Mouse (Mus musculus) macrophage (primary cell): ENCODE results near the gene Pebp1. TPM values are rescaled to one million over a fixed set of nuclear protein-coding genes. Genes with fewer than 3 reads are reported as not detected.
"Not testable (repeated sequence)": the region's sequence is repeated elsewhere in the genome, so short reads cannot be mapped to it uniquely, and the experiment has no call there.

Experiments used
- H3K27ac ChIP-seq: fragments of 350-480 bp; formaldehyde crosslinking; 2 replicates; pipeline ENCODE4 v1.9.0; 2021
- H3K36me3 ChIP-seq: fragments of 350-480 bp; formaldehyde crosslinking; 2 replicates; pipeline ENCODE4 v1.9.0; 2021; ENCODE audit errors: inconsistent target
- H3K4me3 ChIP-seq: fragments of 350-480 bp; formaldehyde crosslinking; 2 replicates; pipeline ENCODE4 v1.9.0; 2021; ENCODE audit errors: inconsistent target
- H3K79me2 ChIP-seq: fragments of 350-480 bp; formaldehyde crosslinking; 2 replicates; pipeline ENCODE4 v1.9.0; 2021; ENCODE audit errors: inconsistent target
- WGBS: methylation state at CpG from one replicate; pipeline ENCODE4 v1.1.7; 2026; ENCODE audit warnings: inconsistent platforms; ENCODE audit not compliant: missing documents; 5-methylcytosine and 5-hydroxymethylcytosine counted together
- polyA plus RNA-seq: library from polyadenylated mRNA; stranded (reverse); fragments of 250-400 nt; gene quantifications from 3 replicates; pipeline ENCODE4 v1.2.4, GENCODE M21; 2018; ENCODE audit warnings: inconsistent platforms

Pebp1 gene
- polyA plus RNA-seq, 1 experiment from 2014 or later = 88.4 TPM

DNA sequence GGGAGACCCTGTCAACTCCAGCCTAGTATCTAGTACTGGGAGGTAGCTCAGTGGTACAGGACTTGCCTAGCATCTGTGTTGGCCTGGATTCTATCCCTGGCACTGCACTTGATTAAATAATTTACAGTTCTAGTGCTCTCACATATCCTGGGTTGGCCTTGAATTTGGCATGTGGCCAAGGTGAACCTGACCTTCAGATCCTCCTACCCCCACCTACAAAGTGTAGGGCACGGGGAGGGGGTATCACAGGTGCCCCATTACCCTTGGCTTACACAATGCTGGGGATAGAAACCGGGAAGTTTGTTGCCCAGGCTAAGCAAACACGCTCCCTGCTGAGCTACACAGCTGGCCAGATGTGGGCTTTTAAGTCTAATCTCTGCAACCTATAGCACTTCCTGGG, 15.5 kb upstream of the Pebp1 start:
- H3K79me2 ChIP-seq = no peaks in the 10 kb centered on the region
- no peaks in the 10 kb centered on the region for H3K36me3 ChIP-seq
- WGBS = 81% methylated on average over 3 of the region's 3 CpGs
- H3K27ac ChIP-seq = no peak overlapping the region
- H3K4me3 ChIP-seq = no peak overlapping the region

DNA sequence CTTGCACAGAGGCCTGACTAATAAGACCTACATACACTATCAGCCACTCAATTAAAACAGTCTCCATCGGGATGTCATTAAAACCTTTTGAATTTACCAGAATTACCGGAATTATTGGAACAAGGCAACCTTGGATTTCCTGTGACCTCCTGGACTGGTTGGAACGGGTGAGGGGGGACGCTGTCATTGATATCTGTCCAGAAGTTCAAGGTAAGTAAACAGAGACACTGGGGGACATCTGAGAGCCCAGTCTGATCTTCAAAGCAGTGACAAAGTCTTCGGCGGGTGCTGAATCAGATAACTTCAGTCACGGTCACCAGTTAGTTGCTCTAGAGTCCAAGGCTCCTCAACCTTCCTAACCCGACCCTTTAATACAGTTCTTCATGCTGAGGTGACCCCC, 7.6 kb upstream of the Pebp1 start:
- H3K79me2 ChIP-seq = no peaks in the 10 kb centered on the region
- 96% methylated on average over 8 of the region's 8 CpGs for WGBS
- no peak overlapping the region for H3K27ac ChIP-seq
- H3K4me3 ChIP-seq = no peak overlapping the region
- H3K36me3 ChIP-seq = no peaks in the 10 kb centered on the region

DNA sequence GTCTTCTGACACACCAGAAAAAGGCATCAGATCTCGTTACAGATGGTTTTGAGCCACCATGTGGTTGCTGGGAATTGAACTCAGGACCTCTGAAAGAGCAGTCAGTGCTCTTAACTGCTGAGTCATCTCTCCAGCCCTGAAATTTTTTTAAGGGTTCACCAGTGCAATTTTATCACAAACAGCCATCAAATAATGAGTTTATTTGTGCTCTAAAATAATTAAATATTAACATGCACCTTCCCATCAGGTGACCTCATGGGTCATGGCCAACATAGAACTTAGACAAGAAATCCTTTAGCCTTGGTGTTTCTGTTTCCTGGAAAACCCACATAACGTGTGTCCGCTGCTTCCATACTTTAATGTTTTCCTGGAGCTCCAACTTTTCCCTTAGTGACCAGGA, 6.4 kb upstream of the Pebp1 start:
- not testable (repeated sequence) for H3K27ac ChIP-seq, H3K36me3 ChIP-seq, H3K79me2 ChIP-seq, H3K4me3 ChIP-seq
- 73% methylated on average over 3 of the region's 3 CpGs for WGBS

DNA sequence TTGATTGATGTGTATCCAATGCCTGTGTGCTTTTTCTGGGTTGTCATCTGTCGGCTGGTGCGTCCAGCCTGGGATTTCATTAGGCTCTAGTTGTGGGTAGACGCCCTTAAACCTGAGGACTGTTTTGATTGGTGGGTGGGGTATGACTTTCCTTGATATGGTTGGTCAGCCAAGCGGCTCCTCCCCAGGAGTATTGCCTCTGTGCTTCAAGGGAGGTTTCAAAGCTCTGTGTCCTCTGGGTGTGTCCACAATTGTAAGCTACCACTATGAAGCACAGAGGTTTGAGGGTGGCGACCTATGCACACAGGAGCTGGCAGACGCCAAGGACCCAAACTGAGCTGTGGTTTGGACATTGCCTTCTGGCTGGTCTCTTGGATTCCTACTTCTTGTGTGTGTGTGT, 5.1 kb upstream of the Pebp1 start:
- no peak overlapping the region for H3K4me3 ChIP-seq
- 87% methylated on average over 6 of the region's 6 CpGs for WGBS
- H3K27ac ChIP-seq = no peak overlapping the region
- H3K36me3 ChIP-seq = no peaks in the 10 kb centered on the region
- no peaks in the 10 kb centered on the region for H3K79me2 ChIP-seq

DNA sequence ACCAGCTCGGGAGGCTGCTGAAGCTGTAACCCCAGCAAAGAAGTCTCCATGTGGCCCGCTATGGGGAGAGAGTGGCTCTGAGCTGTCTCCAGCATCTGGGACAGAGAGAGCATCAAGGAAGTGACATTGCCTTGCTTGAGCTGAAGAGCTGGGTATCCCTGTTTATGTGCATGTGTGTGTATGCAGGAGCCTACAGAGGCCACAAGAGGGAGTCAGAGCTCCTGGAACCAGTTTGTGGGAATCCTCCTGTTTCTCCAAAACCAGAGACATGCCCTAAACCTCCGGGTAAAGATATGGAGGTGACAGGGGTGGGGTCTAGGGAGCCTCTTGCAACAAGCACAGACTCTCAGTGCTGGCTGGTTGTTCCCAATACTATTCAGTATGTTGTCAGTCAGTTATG, 3.9 kb upstream of the Pebp1 start:
- no peak overlapping the region for H3K4me3 ChIP-seq
- H3K36me3 ChIP-seq = no peaks in the 10 kb centered on the region
- H3K79me2 ChIP-seq = peaks cover 9% of the 10 kb centered on the region
- no peak overlapping the region for H3K27ac ChIP-seq
- 97% methylated on average over 3 of the region's 3 CpGs for WGBS

DNA sequence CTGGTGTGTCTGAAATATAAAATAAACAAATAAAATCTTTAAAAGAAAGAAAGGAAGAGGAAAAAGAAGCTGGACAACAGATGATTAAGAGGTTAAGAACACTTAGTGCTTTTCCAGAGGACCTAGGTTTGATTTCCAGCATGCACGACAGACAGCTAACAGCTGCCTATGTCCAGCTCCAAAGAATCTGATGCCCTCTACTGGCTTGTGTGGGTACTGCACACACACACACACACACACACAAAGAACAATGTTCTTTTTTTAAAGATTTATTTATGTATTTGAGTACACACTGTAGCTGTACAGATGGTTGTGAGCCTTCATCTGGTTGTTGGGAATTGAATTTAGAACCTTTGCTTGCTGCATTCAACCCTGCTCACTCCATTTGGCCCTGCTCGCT, 2.7 kb upstream of the Pebp1 start:
- no peak overlapping the region for H3K4me3 ChIP-seq
- no peak overlapping the region for H3K27ac ChIP-seq
- no peaks in the 10 kb centered on the region for H3K36me3 ChIP-seq
- WGBS = 96% methylated on average over 2 of the region's 2 CpGs
- H3K79me2 ChIP-seq = peaks cover 13% of the 10 kb centered on the region

DNA sequence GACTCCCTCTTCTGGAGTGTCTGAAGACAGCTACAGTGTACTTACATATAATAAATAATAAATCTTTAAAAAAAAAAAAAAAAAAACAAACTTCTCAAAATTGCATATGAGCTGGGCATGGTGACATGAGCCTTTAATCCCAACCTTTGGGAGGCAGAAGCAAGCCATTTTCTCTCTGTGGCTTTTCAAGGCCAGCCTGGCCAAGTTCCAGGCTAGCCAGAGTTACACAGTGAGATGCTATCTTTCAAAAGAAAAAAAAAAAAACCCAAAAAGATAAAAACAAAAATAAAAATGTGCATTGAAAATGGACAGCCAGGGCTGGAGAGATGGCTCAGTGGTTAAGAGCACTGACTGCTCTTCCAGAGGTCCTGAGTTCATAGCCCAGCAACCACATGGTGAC, 2.2 kb upstream of the Pebp1 start:
- Histone ChIP-seq H3K27ac (no peak overlapping the region), H3K79me2 (peaks cover 13% of the 10 kb centered on the region), H3K36me3 (no peaks in the 10 kb centered on the region), H3K4me3 (no peak overlapping the region)

DNA sequence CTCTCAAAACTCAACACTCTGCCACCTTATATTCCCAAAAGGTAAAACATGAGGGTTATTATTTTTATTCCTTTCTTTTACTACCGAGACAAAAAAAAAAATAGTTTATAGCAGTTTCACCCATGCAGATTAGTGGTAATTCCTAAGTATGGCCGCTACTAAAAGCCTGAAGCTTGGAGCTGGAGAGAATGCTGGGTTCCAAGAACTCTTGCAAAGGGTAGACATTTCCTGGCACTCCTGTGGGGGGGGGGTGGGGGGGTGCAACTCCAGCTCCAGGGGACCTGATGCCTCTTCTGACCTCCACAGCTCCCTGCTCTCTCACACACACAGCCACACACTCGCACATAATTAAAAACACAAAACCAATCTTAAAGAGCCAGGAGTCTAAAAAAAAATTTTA, 1.1 kb downstream of the Pebp1 start:
- Histone ChIP-seq H3K27ac (no peak overlapping the region), H3K36me3 (peaks cover 6% of the 10 kb centered on the region; the same call in 1 of the 2 replicates), H3K79me2 (peaks cover 13% of the 10 kb centered on the region), H3K4me3 (peak overlapping the region; percentile 89)
- 51% methylated on average over 3 of the region's 3 CpGs for WGBS

DNA sequence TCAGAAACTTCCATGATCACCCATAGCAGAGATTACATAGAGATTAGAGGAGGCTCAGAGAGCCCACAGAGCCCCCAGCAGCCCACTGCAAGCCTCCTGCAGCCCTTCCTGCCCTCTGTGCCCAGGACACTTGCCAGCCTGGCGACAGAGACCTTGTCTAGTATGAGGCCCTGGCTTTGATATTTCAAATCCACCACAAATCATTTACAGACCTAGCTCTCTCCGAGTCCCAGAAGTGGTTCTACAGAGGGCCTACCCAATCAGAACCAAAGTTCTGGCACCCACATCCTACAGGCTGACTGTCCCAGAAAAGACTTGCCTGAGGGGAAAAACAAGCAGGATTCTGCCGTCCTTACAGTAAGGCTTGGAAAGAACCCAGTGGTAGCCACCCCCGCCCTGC, 2.2 kb downstream of the Pebp1 start:
- 100% methylated on average over 1 of the region's 4 CpGs for WGBS
- Histone ChIP-seq H3K4me3 (no peak overlapping the region), H3K27ac (no peak overlapping the region), H3K79me2 (peaks cover 13% of the 10 kb centered on the region), H3K36me3 (peaks cover 6% of the 10 kb centered on the region; the same call in 1 of the 2 replicates)

DNA sequence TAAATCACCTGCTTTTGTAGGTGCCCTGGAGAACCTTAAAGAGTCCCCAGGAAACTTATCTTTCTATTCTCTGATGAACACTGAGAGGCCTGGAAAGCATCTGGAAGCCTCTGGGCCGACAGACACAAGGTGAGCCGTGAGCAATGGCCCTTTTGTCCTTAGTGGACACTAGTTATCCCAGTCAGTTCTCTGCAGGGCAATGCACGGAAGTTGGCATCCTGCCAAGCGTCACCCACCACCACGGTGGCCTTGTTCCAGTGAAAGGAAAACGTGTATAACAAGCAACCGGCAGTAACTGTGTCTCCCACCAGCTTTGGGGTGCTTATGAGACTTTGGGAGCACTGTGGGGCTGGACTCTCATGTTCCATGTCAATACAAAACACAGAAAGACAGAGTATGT, 2.7 kb downstream of the Pebp1 start:
- Histone ChIP-seq H3K36me3 (peaks cover 6% of the 10 kb centered on the region; the same call in 1 of the 2 replicates), H3K27ac (no peak overlapping the region), H3K4me3 (no peak overlapping the region), H3K79me2 (peaks cover 13% of the 10 kb centered on the region)
- 87% methylated on average over 7 of the region's 7 CpGs for WGBS

DNA sequence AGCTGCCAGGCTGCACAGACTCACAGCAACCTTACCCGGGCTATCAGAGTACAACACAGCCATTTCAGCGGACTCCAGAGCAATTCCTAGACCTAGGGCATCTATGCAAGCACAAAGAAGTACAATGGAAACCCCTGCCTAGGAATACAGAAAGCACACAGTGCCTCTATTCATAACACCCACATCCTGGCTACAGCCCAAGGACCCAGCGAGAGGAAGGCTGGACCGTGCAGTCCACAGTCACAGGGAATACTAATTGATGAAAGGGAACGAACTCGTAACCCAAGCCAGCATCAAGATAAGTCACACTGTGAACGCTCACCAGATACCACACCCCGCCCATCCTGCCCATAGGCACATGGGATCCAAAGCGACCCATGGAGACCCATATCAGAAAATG, 3.4 kb downstream of the Pebp1 start:
- Histone ChIP-seq H3K79me2 (peaks cover 13% of the 10 kb centered on the region), H3K27ac (no peak overlapping the region), H3K4me3 (no peak overlapping the region), H3K36me3 (peaks cover 6% of the 10 kb centered on the region; the same call in 1 of the 2 replicates)
- WGBS = 95% methylated on average over 7 of the region's 9 CpGs

DNA sequence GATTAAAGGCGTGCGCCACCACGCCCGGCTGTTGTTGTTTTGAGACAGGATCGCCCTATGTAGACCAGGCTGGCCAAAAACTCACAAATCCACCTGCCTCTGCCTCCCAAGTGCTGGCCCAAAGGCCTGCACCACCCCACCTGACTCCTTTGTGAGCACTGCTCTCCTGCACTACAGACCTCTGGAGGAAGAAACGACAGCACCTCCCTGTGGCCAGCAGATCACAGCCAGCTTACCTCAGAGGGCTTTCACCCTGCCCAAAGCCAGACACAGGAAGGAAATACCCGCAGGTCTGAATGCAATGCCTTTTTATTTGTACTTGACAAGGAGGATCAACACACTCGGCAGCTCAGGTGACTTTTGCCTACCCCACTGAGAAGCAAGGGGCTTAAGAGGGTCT, 5.1 kb downstream of the Pebp1 start:
- Histone ChIP-seq H3K4me3 (no peak overlapping the region), H3K79me2 (peaks cover 13% of the 10 kb centered on the region), H3K27ac (no peak overlapping the region), H3K36me3 (peaks cover 6% of the 10 kb centered on the region; the same call in 1 of the 2 replicates)
- WGBS = 84% methylated on average over 6 of the region's 8 CpGs

DNA sequence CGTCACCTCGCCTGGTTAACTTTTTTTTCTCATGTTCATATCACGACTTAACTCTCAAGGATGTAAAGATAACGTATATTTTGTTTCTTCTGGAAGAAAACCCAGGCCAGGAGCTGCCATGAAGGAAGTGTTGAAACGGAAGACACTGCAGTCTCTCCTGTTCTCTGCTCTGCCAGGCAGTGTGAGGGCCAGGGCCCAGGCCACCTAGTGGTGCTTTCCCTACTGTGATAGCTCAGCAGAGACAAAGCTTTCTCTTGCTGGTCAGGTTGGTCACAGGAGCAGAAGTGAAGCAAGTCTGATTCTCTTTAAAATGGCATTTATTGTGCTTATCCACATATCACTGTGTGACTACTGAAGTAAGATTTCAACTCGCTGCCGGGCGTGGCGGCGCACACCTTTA, 5.9 kb downstream of the Pebp1 start:
- no peak overlapping the region for H3K27ac ChIP-seq
- 78% methylated on average over 10 of the region's 10 CpGs for WGBS
- H3K79me2 ChIP-seq = peaks cover 7% of the 10 kb centered on the region
- H3K4me3 ChIP-seq = no peak overlapping the region
- peaks cover 6% of the 10 kb centered on the region; the same call in 1 of the 2 replicates for H3K36me3 ChIP-seq

DNA sequence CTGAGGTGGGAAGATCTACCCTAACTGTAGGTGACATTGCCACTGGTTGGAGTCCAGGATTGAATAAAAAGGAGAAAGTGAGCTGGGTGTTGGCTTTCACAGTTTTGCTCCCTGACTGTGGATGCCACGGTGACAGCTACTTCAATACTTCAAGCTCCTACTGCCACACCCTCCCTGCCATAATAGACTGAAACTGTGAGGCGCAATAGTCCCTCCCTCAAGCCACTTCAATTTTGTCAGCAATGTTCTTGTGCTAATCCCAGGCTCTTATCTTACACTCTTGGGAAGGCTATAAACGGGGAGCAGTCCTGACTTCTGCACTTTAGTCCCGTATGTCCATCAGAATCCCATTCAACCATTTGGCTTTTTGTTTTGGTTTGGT, 7.8 kb downstream of the Pebp1 start:
- peaks cover 6% of the 10 kb centered on the region for H3K36me3 ChIP-seq
- no peak overlapping the region for H3K4me3 ChIP-seq
- WGBS = 89% methylated on average over 4 of the region's 4 CpGs
- no peak overlapping the region for H3K27ac ChIP-seq
- H3K79me2 ChIP-seq = no peaks in the 10 kb centered on the region

DNA sequence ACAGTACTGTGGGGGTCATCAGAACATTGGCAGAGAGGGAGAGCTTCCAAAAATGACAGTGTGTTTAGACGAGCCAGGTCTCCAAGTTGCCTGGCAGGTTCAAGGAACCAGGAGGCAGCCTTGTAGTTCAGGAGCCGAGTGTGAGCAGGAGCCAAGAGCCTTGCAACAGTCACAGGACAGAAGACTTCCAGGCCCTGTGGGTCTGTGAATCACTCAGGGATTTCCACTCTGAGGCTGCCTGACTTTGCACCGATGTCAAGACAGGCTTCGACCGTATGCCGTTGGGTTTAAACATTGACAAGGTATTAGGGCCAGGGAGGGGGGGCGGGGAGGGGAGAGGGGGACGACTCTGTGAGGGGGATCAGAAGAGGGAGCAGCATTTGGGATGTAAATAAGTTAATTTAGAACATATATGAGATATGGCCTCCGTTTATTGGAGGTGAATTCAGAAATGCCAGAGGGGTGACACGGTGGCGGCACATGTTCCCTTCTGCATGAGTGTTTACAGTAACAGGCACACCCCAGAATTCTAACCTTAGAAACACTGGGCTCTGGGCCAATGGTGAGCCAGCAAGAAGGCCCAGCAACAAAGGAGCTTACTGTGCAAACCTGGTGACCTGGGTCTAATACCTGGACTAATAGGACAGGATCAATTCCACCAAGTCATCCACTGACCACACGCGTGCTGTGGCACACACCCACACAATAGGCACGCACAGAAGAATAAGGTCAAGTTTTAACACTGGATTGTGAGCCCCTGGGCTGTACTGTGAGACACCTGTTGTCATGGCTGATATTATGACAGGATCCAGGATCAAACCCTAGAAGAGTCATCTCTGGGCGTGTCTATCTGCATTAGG, 8.4 kb downstream of the Pebp1 start:
- H3K36me3 ChIP-seq = peaks cover 3% of the 10 kb centered on the region
- 90% methylated on average over 15 of the region's 15 CpGs for WGBS
- no peak overlapping the region for H3K27ac ChIP-seq
- H3K4me3 ChIP-seq = no peak overlapping the region
- no peaks in the 10 kb centered on the region for H3K79me2 ChIP-seq

DNA sequence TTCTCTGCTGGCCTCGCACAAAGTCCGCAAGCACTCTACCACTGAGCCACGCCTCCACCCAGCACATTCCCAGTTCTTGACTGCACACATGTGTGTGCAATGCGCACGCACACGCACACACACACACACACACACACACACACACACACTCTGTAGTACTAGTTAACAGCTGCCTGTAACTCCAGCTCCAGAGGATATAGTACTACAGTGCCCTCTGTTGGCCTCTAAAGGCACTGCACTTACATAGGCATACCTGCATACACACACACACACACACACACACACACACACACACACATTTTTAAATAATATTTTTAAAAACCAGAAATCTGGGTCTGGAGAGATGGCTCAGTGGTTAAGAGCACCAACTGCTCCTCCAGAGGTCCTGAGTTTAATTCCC, 9.6 kb downstream of the Pebp1 start:
- H3K4me3 ChIP-seq = no peak overlapping the region
- H3K27ac ChIP-seq = no peak overlapping the region
- H3K36me3 ChIP-seq = peaks cover 5% of the 10 kb centered on the region
- H3K79me2 ChIP-seq = no peaks in the 10 kb centered on the region
- 95% methylated on average over 3 of the region's 6 CpGs for WGBS
